18 mouse cellular contexts compared by ENCODE assay signal in genomic region chr9:111461415-111462103, GRCm38 (mm10). TPM values are rescaled to one million over a fixed set of nuclear protein-coding genes. Genes with fewer than 3 reads are reported as not detected.
DNase-seq lines count a peak whose midpoint lies in the region; ATAC-seq lines count a peak whose summit lies in the region.
"Had no signal": no experiment of that assay in that cellular context is flagged by ENCODE, and none has a peak within 500 bp of the region (broad histone marks: within the 10 kb centered on the region; RNA-seq: fewer than 3 reads in every experiment).

No protein-coding gene starts in this region.

- H3K9ac ChIP-seq in hindbrain, embryonic 12.5 days: no peak overlapping the region
- H3K9ac ChIP-seq in kidney, embryonic 16.5 days (replicated peaks; ENCODE audit: low read length): no peak overlapping the region; the same call in 1 of the 2 replicates
- H3K9ac ChIP-seq in limb, embryonic 12.5 days (replicated peaks): no peak overlapping the region
- H3K9ac ChIP-seq: embryonic facial prominence, embryonic 15.5 days; heart, embryonic 13.5 days had no signal

- no peaks in the 10 kb centered on the region for H3K27me3 ChIP-seq in hindbrain, embryonic 10.5 days (ENCODE audit: insufficient read depth, poor library complexity, severe bottlenecking)
- H3K27me3 ChIP-seq in hindbrain, embryonic 12.5 days: no peaks in the 10 kb centered on the region
- H3K27me3 ChIP-seq in kidney, embryonic 16.5 days (ENCODE audit: insufficient read depth, low read length): no peaks in the 10 kb centered on the region
- no peaks in the 10 kb centered on the region for H3K27me3 ChIP-seq in limb, embryonic 12.5 days
- H3K27me3 ChIP-seq: embryonic facial prominence, embryonic 15.5 days; heart, embryonic 13.5 days; megakaryocyte, embryonic 14.5 days had no signal

- H3K4me2 ChIP-seq in hindbrain, embryonic 12.5 days (replicated peaks): no peak overlapping the region
- H3K4me2 ChIP-seq in kidney, embryonic 16.5 days (replicated peaks; ENCODE audit: low read depth, low read length): no peak overlapping the region
- H3K4me2 ChIP-seq in limb, embryonic 12.5 days: no peak overlapping the region
- H3K4me2 ChIP-seq: embryonic facial prominence, embryonic 15.5 days; heart, embryonic 13.5 days; liver, embryonic 11.5 days had no signal

- no peak for ATAC-seq in hindbrain, embryonic 12.5 days (ENCODE audit: low FRiP score)
- ATAC-seq in kidney, embryonic 16.5 days (ENCODE audit: low FRiP score, low TSS enrichment): peak; percentile 72
- ATAC-seq in limb, embryonic 12.5 days (ENCODE audit: insufficient number of reproducible peaks, insufficient read depth, low FRiP score, low TSS enrichment, low read depth): peak; percentile 49; the same call in 1 of the 2 replicates
- no peak for ATAC-seq in frontal cortex, adult (ENCODE audit: low TSS enrichment)
- ATAC-seq: forebrain, embryonic 16.5 days; hindbrain, postnatal 0 days had no signal

- no peaks in the 10 kb centered on the region for H3K36me3 ChIP-seq in hindbrain, embryonic 10.5 days
- no peaks in the 10 kb centered on the region for H3K36me3 ChIP-seq in hindbrain, embryonic 12.5 days
- no peaks in the 10 kb centered on the region for H3K36me3 ChIP-seq in kidney, embryonic 16.5 days (ENCODE audit: insufficient read depth, low read length)
- H3K36me3 ChIP-seq in limb, embryonic 12.5 days: no peaks in the 10 kb centered on the region
- H3K36me3 ChIP-seq: embryonic facial prominence, embryonic 15.5 days; heart, embryonic 13.5 days had no signal

- DNase-seq in hindbrain, embryonic 10.5 days (ENCODE audit: low spot score): no peak
- DNase-seq in kidney, adult 11 months: peak; percentile 83
- no peak for DNase-seq in right cerebral cortex, adult 18-20 months
- DNase-seq: adrenal gland, postnatal 36 days; cerebellum, adult 18-20 months; cerebellum, postnatal 36 days; lung, adult 2 months; thymus, postnatal 36 days had no signal

- H3K27ac ChIP-seq in hindbrain, embryonic 10.5 days: peak overlapping the region; percentile 53; the same call in 1 of the 2 replicates
- H3K27ac ChIP-seq in hindbrain, embryonic 12.5 days: no peak overlapping the region
- peak overlapping the region; percentile 88 for H3K27ac ChIP-seq in kidney, embryonic 16.5 days (ENCODE audit: low read length)
- peak overlapping the region; percentile 45; the same call in 1 of the 2 replicates for H3K27ac ChIP-seq in limb, embryonic 12.5 days
- H3K27ac ChIP-seq: embryonic facial prominence, embryonic 15.5 days; heart, embryonic 13.5 days; hindbrain, postnatal 0 days had no signal

- no peak overlapping the region for H3K4me3 ChIP-seq in hindbrain, embryonic 10.5 days
- H3K4me3 ChIP-seq in hindbrain, embryonic 12.5 days: no peak overlapping the region
- H3K4me3 ChIP-seq in kidney, embryonic 16.5 days (ENCODE audit: low read length): no peak overlapping the region
- H3K4me3 ChIP-seq in limb, embryonic 12.5 days (replicated peaks): no peak overlapping the region
- H3K4me3 ChIP-seq: embryonic facial prominence, embryonic 15.5 days; heart, embryonic 13.5 days; megakaryocyte, embryonic 14.5 days had no signal

- peaks cover 18% of the 10 kb centered on the region for H3K4me1 ChIP-seq in hindbrain, embryonic 10.5 days (replicated peaks)
- H3K4me1 ChIP-seq in hindbrain, embryonic 12.5 days: peaks cover 17% of the 10 kb centered on the region
- peaks cover 20% of the 10 kb centered on the region for H3K4me1 ChIP-seq in kidney, embryonic 16.5 days (ENCODE audit: insufficient read depth, low read length)
- H3K4me1 ChIP-seq in limb, embryonic 12.5 days (replicated peaks): peaks cover 24% of the 10 kb centered on the region
- H3K4me1 ChIP-seq: megakaryocyte, embryonic 14.5 days had no signal

- WGBS in hindbrain, embryonic 10.5 days: 78% methylated on average over 10 of the region's 10 CpGs
- WGBS in hindbrain, embryonic 12.5 days: 72% methylated on average over 10 of the region's 10 CpGs
- 63% methylated on average over 10 of the region's 10 CpGs for WGBS in kidney, embryonic 16.5 days
- WGBS in limb, embryonic 12.5 days: 61% methylated on average over 10 of the region's 10 CpGs

- no peaks in the 10 kb centered on the region for H3K9me3 ChIP-seq in hindbrain, embryonic 10.5 days
- no peaks in the 10 kb centered on the region for H3K9me3 ChIP-seq in hindbrain, embryonic 12.5 days (replicated peaks)
- no peaks in the 10 kb centered on the region for H3K9me3 ChIP-seq in kidney, embryonic 16.5 days (ENCODE audit: low read length)
- no peaks in the 10 kb centered on the region for H3K9me3 ChIP-seq in limb, embryonic 12.5 days
- H3K9me3 ChIP-seq: embryonic facial prominence, embryonic 15.5 days; heart, embryonic 13.5 days; megakaryocyte, embryonic 14.5 days had no signal

RNA-seq across cellular contexts. Expression of gene Dclk3, which starts 22.7 kb away (rescaled TPM):
- polyA plus RNA-seq in hindbrain, embryonic 10.5 days (2016; fragmentation: Nextera tagmentation; extraction: Ambion mirVana): 0.30 and 0.35 TPM in 2 replicates
- 1.8 and 2.7 TPM in 2 replicates for polyA plus RNA-seq in hindbrain, embryonic 12.5 days (2016; fragmentation: Nextera tagmentation; extraction: Ambion mirVana)
- 5.4 and 6.0 TPM in 2 replicates for polyA plus RNA-seq in kidney, embryonic 16.5 days (2015; fragmentation: Nextera tagmentation; extraction: Ambion mirVana)
- 0.39 and 0.67 TPM in 2 replicates for polyA plus RNA-seq in limb, embryonic 12.5 days (2016; fragmentation: Nextera tagmentation; extraction: Ambion mirVana)

Comparison
In these comparisons a context has a peak if more than half of its experiments do, and no peak if none do; other contexts are left out.
1. ATAC-seq: peak in kidney, embryonic 16.5 days (single experiment) and limb, embryonic 12.5 days (single experiment); none in hindbrain, embryonic 12.5 days (single experiment) and frontal cortex, adult (single experiment).